Mouse (Mus musculus) A20 (cell line): ENCODE results near the gene Crtc1.

ENCODE experiments used
- DNase-seq: peaks from one replicate; pipeline ENCODE4 v3.0.0-alpha.2; 2011; ENCODE audit warnings: low read depth, low spot score

Gene Crtc1

DNA sequence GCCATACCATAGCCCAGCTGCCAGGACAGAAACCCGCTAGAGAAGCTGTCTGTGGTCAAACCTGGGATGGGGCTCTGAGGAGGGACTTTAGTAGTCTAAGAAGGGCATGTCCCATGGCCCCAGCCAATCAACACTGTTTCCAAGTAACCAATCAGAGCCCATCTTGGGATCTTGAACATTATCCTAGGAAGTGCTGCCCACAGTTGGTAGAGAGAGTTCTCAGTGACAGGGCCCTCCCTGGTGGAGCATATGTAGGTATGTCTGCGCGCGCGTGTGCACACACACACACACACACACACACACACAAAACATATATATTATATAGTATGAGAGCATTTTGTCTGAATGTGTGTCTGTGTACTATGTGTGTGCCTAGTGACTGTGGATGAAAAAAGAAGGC is 46.3 kb downstream of the Crtc1 start:
- no peak for DNase-seq

DNA sequence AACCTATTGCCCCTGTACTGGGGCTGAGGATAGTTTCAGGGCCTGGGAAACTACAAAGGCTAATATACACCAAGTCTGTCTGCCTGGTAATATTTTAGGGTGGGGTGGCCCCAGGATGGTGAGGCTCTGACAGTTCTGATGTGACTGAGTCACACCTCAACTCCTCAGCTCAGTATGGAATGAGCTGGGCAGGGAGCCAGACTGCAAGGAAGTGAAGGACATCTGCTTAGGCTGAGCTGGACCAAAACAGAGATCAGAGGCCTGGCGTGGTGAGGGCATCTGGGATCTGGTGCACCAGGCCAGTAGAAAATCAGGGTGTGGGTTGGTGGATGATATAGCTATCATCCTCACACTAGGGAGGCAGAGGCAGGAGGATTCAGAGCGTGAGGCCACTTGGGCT is 49.7 kb downstream of the Crtc1 start:
- no peak for DNase-seq

DNA sequence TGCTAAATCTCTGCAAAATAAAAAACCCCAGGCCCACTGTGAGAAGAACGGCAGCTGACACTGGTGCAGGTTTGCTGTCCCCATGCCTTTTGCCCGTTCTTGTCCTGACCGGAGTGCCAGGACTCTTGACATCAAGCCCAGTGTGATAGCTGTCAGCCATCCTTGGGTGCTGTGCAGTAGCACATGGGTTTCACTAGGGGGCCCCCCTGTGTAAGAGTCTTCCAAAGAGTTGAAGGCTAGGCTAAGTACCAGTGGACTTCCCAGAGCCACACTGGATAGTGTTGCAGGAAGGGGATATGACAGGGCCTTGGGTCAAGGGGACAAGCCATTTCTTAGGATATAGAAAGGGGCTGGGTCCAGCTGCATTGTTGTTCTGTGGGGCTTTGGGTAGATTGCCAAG is 56.1 kb downstream of the Crtc1 start:
- peak; percentile 54 for DNase-seq

DNA sequence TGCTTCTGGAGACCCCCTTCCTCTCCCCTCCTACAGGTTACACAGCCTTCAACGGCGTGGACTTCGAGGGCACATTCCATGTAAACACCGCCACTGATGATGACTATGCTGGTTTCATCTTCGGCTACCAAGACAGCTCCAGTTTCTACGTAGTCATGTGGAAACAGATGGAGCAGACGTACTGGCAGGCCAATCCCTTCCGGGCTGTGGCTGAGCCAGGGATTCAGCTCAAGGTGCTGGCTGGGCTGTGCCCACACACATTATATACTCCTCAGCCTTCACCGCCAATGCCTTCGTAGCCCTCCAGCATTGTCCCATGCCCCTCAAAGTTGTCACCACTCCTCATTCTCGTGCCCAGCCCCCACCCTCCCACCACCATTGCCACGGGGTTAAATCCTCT is 59.3 kb downstream of the Crtc1 start:
- DNase-seq: no peak

DNA sequence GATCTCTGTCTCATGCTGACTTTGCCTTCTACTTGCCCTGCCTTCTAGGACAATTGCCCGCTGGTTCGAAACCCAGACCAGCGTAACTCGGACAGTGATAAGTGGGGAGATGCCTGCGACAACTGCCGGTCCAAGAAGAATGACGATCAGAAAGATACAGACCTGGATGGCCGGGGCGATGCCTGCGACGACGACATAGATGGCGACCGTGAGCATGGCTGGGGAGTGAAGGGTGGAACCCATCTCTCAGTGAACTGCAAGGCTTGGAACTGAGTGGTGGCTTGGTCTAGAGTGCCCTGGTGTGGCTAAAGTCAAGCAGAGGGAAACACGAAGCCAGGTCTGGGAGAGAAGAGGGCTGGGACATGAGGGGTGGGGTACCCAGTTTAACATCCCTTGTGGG is 62.3 kb downstream of the Crtc1 start:
- DNase-seq: no peak

DNA sequence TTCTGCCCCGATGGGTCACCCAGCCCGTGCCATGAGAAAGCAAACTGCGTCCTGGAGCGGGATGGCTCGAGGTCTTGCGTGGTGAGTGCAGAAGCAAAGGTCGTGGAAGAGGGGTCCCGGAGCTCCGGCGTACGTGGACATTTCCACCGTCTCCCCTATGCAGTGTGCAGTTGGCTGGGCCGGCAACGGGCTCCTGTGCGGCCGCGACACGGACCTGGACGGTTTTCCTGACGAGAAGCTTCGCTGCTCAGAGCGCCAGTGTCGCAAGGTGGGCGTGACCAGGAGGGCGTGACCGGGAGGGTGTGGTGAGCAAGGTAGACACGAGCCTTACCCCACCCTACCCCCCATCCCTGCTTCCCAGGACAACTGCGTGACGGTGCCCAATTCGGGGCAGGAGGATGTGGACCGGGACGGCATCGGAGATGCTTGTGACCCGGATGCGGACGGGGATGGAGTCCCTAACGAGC is 63.1 kb downstream of the Crtc1 start:
- no peak for DNase-seq

DNA sequence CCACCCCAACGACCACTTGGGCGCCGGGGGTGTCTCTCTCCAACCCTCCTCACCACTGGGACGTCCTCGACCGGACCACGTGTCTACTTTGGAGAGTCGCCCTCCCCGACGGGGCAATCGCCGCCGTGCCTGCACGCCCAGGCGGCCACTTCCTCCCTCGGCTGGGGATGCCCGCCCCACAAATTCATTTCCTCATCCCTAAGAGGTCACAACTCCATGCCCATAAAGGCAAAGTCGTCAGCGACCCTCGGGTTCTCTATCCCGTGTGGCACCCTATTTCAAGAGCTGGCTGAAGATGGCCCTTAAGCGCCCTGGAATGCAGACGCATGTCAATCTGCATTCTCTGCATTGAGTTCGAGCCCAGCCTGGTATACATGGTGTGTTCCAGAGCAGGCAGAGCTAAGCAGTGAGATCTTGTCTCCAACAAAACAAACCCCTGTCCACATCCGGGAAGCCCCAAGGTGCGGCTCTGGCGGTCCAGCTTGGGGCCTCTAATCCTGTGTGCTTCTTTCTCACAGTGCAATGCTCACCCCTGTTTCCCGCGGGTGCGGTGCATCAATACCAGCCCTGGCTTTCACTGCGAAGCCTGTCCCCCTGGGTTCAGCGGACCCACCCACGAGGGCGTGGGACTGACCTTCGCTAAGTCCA is 64.0 kb downstream of the Crtc1 start:
- DNase-seq: no peak

DNA sequence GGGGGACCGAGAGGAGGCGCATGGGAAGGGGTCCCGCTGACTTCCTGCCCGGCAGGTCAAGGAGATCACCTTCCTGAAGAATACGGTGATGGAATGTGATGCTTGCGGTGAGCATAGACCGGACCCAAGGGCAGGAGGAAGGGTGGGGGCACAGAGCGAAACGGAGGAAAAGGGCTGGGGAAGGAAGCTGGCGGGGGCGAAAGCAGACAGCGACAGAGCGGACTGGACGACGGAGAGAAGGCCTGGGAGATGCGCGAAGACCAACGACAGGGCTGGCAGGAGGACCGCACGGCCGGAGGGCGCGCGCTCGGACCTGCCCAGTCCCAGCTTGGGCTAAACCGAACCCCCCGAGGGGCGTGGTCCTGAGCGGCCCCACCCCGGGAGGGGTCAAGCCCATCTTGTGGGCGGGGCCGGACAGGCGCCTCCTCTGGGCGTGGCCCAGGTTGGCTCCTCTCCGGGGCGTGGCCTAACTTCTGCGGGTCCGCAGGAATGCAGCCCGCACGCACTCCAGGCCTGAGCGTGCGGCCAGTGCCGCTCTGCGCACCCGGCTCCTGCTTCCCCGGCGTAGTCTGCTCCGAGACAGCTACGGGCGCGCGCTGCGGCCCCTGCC is 65.0 kb downstream of the Crtc1 start:
- no peak for DNase-seq

DNA sequence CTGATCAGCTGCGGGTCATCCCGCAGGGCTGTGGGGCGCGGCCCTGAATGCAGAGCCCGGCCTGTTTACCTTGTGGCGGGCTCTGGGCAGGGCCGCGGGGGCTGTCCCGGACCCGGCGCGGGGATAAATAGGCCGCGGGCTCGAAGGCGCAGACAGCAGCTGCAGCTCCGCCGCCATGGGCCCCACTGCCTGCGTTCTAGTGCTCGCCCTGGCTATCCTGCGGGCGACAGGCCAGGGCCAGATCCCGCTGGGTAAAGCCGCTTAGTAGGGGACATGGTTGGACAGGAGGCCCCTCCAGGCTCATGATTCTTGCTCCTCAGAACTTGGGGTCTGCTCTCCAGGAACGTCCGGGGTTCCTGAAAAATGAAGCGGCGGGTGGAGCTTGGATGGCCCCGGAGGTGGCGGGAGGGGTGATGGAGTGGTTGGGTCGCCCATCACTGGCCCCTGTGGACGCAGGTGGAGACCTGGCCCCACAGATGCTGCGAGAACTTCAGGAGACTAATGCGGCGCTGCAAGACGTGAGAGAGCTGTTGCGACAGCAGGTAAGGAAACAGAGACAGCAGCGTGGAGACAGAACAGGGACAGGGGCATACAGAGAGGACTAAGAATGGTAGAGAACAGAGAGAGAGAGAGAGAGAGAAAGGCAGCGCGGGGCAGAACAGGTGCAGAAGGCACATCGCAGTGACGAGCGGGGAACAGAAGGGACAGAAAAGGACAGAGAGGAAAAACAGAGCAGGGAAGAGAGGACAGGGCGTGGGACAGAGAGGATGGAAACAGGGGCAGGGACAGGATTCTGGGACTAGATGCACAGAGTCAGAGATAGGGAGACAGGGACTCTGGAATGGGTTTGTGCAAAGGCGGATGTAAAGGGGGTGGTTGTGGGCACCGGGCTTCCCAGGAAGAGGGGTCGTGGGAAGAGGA is 65.7 kb downstream of the Crtc1 start, which contains the start of gene Comp:
TSS of gene Comp (plus strand) at position 162 of the 921 bp plus-strand sequence.
- no peak for DNase-seq

DNA sequence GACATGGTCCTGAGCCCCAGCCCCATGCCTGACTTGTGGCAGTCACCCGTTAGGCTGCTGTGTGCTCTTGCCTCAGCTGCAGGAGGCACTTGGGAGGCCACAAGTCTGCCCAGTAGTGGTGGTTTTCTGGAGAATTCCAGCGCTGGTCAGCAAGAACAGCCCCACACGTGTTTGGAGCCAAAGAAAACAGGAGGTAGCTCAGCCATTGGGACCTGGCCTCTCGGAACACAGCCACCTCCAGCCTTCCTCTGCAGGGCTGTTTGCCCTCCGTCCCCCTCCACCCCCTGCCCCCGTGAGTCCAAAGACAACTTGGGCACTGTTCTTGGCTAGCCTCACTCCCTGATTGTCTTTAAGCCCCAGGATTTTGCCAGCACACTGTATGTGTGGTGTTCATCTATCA is 67.4 kb downstream of the Crtc1 start:
- no peak for DNase-seq

DNA sequence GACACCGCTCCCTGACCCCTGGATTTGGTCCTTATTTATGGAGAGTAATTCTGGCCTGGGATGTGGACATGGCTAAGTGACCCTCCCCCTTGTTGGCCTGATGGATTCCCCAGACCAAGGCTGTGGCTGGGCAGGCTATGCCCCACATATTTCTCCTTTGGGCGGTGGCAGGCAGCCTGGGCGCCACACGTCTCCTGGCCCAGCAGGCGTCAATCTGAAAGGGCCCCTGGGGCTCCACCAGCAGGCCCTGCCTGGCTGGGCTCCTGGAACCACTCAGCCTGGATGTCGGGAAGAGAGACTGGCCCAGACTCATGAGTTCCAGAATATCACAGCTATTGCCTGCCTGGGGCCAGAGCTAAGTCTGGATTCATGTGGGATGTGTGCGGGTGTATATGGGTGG is 68.9 kb downstream of the Crtc1 start:
- DNase-seq: no peak

DNA sequence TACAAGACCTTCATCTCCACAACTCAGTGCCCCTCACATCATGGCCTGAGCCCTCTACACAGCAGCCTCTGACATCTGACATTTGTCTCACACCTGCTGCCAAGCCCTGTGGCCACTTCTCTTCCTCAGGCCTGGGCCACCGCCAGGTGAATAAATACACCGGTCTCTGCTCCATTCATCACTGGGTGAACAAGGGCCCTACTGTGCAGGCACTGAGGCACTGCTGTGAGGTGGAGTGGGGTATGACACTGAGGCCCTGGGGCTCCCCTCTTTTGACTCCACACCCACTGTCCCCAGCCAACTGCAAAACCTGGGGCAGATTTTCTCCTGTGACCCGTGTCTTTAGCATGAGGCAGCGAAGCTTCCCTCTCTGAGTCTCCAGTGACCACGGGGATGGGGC is 72.8 kb downstream of the Crtc1 start:
- no peak for DNase-seq

DNA sequence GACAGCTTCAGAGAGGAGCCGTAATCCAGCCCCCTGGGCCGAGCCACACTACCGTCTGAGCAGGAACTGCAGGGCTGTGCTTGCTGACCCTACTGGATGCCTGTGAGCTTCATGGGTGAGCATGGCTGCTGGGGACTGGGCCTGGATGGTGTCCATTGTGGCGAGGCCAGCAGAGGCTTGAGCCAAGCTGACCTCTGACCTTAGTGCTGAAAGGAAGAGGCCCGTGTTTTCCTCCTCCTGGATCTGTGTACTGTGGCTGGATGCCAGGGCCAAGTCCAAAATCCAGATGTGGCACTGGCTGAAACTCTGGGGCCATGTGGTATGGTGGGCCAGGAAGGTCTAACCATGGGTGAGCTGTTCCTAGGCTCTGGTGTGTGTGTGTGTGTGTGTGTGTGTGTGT is 75.3 kb downstream of the Crtc1 start:
- no peak for DNase-seq

DNA sequence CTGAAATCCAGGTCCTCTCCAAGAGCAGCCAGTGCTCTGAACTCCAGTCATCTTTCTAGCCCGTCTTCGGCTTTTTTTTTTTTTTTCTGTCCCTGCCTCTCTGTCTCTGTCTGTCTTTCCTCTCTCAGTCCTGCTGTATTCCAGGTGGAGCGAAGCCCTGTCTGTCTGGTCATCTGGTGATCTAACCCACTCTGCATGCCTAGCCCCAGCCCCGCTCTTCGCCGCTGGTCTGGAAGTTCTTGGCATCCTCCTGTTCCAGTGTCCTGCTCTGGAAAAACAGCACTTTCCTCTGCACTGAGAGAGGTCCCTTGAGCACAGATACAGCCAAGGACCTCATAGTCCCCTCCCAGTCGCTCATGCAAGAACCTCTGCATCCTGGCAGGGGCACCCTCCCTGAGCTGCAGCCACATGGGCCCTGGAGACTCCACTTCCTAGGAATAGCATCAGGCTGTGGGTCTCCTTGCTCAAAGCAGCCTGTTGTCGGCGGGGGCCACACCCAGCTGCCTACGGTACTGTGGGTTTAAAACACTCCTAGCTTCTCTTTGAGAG is 77.8 kb downstream of the Crtc1 start:
- DNase-seq: no peak

DNA sequence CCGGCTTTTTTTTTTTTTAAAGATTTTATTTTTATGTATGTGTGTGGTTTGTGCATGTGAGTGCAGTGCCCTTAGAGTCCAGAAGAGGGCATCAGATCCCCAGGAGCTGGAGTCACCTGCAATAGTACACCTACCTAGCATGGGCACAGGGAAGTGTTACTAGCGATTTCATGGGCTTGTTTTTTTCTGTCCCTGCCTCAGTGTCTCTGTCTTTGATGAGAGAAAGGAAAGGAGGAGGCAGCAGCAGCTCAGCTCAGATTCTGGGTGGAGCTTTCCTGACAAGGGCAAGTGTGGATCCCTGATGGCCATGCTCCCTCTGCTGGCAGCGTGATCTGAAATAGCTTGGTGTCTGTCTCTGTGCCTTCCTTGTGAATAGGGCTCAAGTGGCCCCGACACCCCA is 78.6 kb downstream of the Crtc1 start:
- peak; percentile 66 for DNase-seq

DNA sequence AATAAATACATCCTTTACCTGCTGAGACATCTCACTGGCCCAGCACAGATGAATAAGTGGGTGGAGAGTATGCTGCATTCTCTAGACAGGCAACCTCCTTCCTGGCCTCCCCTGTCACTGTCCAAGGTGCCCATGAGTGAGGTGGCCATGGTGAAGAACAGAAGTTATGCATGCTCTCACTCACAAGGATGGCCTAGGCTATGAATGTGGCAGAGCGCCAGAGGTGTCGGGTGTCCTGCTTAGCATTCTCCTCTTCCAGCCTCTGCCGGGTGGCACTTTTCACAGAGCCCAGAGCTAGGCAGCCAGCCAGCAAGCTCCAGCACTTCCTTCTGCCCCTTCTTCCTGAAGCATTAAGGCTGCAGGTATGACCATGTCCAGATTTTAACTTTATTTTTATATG is 80.0 kb downstream of the Crtc1 start:
- no peak for DNase-seq

DNA sequence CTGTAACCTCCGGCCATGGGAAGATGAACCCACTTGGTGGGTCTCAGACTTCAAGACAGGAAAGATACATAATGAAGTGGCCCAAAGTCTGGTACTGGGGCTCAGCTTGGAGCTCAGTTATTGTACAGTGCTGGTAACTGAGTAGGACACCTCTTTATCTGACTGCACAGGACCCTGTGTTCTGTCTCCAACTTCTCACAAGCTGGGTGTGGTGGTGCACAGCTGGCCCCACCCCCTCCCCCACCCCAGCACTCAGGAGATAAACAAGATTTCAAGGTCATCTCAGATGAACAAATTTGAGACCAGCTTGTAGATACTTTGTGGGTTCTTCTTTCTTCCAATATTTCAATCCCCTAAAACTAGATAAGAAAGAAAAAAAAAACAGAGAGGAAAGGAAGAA is 83.3 kb downstream of the Crtc1 start:
- DNase-seq: no peak

DNA sequence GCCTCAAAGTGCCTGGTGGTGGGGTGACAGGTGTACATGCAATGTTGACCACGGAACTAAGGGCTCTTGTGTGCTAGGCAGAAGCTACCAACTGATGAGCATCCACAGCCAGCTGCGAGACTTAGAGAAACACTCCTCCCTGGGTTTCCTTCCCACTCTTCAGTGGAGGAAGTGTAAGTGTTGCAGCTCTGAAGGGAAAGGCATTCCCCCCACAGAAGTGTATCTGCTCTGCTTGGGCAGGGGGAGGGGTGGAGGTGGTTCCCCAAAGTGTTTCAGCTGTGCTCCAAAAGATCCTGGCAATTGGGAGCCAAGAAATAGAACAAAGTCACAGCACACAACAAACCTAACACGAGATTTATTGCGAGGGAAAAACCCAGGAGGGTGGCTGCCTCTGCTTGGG is 85.4 kb downstream of the Crtc1 start:
- no peak for DNase-seq

DNA sequence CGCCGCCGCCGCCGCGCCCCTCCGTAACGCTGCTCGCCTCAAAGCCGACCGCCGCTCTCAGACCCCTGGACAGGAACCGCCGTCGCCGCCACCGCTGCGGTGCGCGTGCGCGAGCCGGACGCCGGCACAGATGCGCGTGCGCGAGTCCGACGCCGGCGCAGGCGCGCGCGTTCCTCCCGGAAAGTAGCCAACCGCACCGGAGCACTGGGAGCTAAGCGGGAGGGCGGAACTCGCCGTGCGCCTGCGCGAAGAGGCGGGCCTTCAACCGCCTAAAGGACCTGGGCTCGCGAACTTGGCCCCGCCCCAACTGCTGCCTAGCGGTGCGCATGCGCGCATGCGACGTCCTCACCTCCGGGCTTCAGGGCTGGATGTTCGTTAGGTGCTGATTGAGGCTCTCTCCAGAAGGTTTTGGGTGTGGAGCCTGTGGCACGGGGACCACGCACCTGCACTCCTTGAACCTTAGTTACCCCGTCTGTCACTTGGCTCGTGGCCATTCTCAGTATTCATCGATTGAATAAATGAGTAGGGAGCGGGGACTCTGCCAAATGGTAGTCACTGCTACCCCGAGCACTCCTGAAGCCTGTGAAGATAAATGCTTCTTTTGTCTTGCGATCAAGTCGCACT is 86.1 kb downstream of the Crtc1 start, which contains the start of gene Upf1:
TSS of gene Upf1 (minus strand) at position 85 of the 624 bp plus-strand sequence.
- DNase-seq: peak; percentile 99

DNA sequence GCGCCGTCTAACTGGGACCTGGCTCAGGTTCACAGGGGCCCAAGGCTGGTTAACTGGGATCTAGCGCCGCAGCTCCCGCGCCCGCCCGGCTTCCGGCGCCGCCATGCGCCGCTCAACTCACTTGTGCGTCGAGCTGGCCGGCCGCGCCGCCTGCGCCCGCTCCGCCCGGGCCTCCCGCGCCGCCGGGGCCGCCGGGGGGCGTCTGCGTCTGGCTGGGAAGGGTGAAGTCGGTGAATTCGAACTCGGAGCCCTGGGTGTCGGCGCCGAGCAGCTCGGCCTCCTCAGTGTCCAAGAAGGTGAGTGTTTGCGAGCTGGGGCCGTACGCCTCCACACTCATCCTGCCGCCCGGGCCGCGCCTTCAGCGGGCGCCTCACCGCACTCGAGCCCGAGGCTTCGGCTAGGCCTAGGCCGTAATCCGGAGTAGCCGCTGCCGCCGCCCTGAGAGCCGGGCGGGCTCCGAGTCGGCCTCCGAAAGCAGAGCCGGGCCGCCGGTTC is 86.7 kb downstream of the Crtc1 start:
- DNase-seq: peak; percentile 52

DNA sequence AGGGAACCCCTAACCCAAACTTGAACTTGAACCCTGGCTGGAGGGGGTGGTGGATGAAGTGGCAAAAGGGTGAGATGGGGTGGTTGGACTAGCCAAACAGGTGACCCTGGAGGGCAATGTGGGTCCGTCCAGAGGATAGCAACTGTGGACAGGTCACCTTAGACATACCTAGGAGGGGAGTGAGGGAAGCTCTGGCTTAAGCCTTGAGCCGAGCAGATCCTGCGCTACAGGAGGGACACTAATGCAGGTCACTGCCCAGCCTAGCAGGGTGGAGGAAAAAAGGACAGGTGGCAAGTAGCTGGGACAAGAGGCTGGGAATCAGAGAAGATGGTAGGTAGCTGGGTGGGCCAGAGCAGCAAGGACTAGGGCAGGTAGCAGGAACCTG is 87.4 kb downstream of the Crtc1 start:
- DNase-seq: no peak
